Mouse (Mus musculus): ENCODE measurements at regions not wholly inside any gene's neighbourhood (a gene's known extent, or its start where the extent isn't known, plus 50 kb on each side); places are given as distances from the start of the nearest gene placed in this dataset.

DNA sequence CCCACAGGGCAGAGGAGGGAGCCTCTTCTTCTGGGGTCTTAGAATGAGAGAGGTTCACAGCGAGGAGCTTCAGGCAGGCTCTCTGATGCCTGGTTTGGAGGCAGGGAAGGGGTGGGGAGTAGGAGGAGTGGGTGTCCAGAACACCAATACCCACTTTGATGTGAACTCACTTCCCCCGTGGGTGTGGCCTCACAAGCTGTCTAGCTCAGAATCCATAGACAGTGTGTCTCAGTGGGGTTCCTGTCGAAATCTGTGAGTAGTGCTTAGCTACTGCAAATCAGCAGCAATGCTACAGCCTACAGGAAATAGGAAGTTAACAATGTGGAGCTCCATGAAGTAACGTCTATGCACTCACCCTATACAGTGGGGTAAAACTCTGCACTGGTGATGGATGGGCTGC is 102.5 kb upstream of the Mon1b start:
- 52% methylated on average over 4 of the region's 4 CpGs for WGBS
- ATAC-seq (ENCODE audit: low FRiP score, low TSS enrichment) (no peak), DNase-seq (ENCODE audit: low spot score) (no peak)

DNA sequence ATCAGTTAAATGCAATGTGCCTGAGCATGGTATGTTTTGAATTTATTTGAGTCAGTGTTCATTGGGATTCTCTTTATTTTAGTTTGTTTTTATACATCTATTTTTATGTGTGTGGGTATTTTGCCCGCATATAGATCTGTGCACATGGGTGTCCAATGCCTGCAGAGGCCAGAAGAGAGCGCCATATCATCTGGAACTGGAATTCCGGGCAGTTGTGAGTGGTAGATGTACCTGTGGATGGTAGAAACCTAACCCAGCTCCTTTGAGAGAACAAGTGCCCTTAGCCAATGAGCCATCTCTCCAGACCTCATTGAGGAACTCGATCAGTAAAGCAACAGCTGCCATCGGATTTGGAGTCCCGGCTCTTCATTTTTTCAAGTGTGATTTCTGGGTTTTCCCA is 94.0 kb upstream of the Mon1b start:
- 77% methylated on average over 6 of the region's 6 CpGs for WGBS
- no peaks in the 10 kb centered on the region for H3K9me3 ChIP-seq (ENCODE audit: control insufficient read depth, low read length)
- peak; percentile 76 for ATAC-seq (ENCODE audit: low FRiP score, low TSS enrichment)
- DNase-seq (ENCODE audit: low spot score) = peak; percentile 57
- no peak overlapping the region for H3K27ac ChIP-seq (replicated peaks)
- TF ChIP-seq CTCF (IDR thresholded peaks at IDR 0.05; ENCODE audit: low read depth) = peak; percentile 61
- TF ChIP-seq EP300 (optimal IDR thresholded peaks at IDR 0.05) = no peak
- no peak overlapping the region for H3K9ac ChIP-seq (ENCODE audit: low read length)
- no peaks in the 10 kb centered on the region for H3K27me3 ChIP-seq (ENCODE audit: control insufficient read depth, insufficient read depth, low read length)
- H3K4me1 ChIP-seq (replicated peaks; ENCODE audit: control insufficient read depth, insufficient read depth) = no peaks in the 10 kb centered on the region
- no peak overlapping the region for H3K4me3 ChIP-seq (ENCODE audit: low read depth, low read length)
- no peak overlapping the region for H3K4me2 ChIP-seq (replicated peaks; ENCODE audit: low read depth)
- H3K36me3 ChIP-seq (ENCODE audit: control insufficient read depth, insufficient read depth, low read length) = no peaks in the 10 kb centered on the region

More for the DNA sequence above, 102.5 kb upstream of the Mon1b start:
- TF ChIP-seq EP300 (optimal IDR thresholded peaks at IDR 0.05) (no peak), CTCF (IDR thresholded peaks at IDR 0.05; ENCODE audit: low read depth) (no peak)
- Histone ChIP-seq H3K4me2 (replicated peaks; ENCODE audit: low read depth) (no peak overlapping the region), H3K9me3 (ENCODE audit: control insufficient read depth, low read length) (no peaks in the 10 kb centered on the region), H3K4me3 (ENCODE audit: low read depth, low read length) (no peak overlapping the region), H3K9ac (ENCODE audit: low read length) (no peak overlapping the region), H3K27ac (replicated peaks) (no peak overlapping the region), H3K4me1 (replicated peaks; ENCODE audit: control insufficient read depth, insufficient read depth) (no peaks in the 10 kb centered on the region), H3K36me3 (ENCODE audit: control insufficient read depth, insufficient read depth, low read length) (no peaks in the 10 kb centered on the region), H3K27me3 (ENCODE audit: control insufficient read depth, insufficient read depth, low read length) (no peaks in the 10 kb centered on the region)

DNA sequence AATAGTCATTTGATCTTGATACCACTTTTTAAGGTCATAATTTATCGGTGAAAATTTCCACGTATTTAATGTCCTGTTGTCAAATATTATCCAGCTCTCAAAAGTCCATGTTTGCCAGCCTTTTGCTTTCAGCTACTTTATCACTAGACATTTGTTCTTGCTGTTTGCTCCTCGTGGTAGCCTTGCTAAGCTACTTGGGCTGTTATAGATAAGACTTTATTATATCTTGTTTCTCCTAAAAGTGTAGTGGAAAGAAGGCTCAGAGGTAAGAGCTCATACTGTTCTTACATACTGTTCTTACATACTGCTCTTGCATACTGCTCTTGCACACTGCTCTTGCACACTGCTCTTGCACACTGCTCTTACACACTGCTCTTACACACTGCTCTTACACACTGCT is 93.3 kb upstream of the Mon1b start:
- DNase-seq (ENCODE audit: low spot score) (no peak), ATAC-seq (ENCODE audit: low FRiP score, low TSS enrichment) (0 out of 2 replicates have a peak, but pooled peaks have one; percentile 42)
- no peak overlapping the region for H3K4me3 ChIP-seq (ENCODE audit: low read depth, low read length)
- H3K27ac ChIP-seq (replicated peaks) = no peak overlapping the region
- H3K27me3 ChIP-seq (ENCODE audit: control insufficient read depth, insufficient read depth, low read length) = no peaks in the 10 kb centered on the region
- H3K4me2 ChIP-seq (replicated peaks; ENCODE audit: low read depth) = no peak overlapping the region
- no peak overlapping the region for H3K9ac ChIP-seq (ENCODE audit: low read length)
- H3K36me3 ChIP-seq (ENCODE audit: control insufficient read depth, insufficient read depth, low read length) = no peaks in the 10 kb centered on the region
- no peak for TF ChIP-seq EP300 (optimal IDR thresholded peaks at IDR 0.05)
- TF ChIP-seq CTCF (IDR thresholded peaks at IDR 0.05; ENCODE audit: low read depth) = no peak
- WGBS = 47% methylated on average over 3 of the region's 3 CpGs
- no peaks in the 10 kb centered on the region for H3K4me1 ChIP-seq (replicated peaks; ENCODE audit: control insufficient read depth, insufficient read depth)
- no peaks in the 10 kb centered on the region for H3K9me3 ChIP-seq (ENCODE audit: control insufficient read depth, low read length)

DNA sequence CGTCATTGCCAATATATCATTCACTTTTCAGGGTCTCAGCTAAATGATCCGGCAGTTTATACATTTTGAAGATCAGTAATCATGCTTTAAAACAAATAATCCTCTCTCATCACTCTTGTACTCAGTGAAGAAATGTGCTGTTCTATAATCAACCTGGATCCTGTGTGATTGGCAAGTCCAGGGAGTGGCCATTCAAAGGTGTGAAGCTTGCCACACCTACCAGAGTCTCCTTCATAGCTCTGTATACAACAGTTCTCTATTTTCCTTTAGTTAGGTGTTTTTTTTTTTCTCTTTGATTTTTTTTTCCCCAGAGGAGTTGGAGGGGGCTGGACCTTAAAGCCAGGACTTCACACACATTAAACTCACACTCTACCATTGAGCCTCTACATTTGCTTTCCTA is 92.7 kb upstream of the Mon1b start:
- TF ChIP-seq EP300 (optimal IDR thresholded peaks at IDR 0.05) (no peak), CTCF (IDR thresholded peaks at IDR 0.05; ENCODE audit: low read depth) (no peak)
- ATAC-seq (ENCODE audit: low FRiP score, low TSS enrichment) (no peak), DNase-seq (ENCODE audit: low spot score) (no peak)
- H3K36me3 ChIP-seq (ENCODE audit: control insufficient read depth, insufficient read depth, low read length) = no peaks in the 10 kb centered on the region
- H3K9me3 ChIP-seq (ENCODE audit: control insufficient read depth, low read length) = no peaks in the 10 kb centered on the region
- H3K27ac ChIP-seq (replicated peaks) = no peak overlapping the region
- H3K9ac ChIP-seq (ENCODE audit: low read length) = no peak overlapping the region
- no peaks in the 10 kb centered on the region for H3K27me3 ChIP-seq (ENCODE audit: control insufficient read depth, insufficient read depth, low read length)
- no peaks in the 10 kb centered on the region for H3K4me1 ChIP-seq (replicated peaks; ENCODE audit: control insufficient read depth, insufficient read depth)
- no peak overlapping the region for H3K4me3 ChIP-seq (ENCODE audit: low read depth, low read length)
- 37% methylated on average over 2 of the region's 2 CpGs for WGBS
- no peak overlapping the region for H3K4me2 ChIP-seq (replicated peaks; ENCODE audit: low read depth)

DNA sequence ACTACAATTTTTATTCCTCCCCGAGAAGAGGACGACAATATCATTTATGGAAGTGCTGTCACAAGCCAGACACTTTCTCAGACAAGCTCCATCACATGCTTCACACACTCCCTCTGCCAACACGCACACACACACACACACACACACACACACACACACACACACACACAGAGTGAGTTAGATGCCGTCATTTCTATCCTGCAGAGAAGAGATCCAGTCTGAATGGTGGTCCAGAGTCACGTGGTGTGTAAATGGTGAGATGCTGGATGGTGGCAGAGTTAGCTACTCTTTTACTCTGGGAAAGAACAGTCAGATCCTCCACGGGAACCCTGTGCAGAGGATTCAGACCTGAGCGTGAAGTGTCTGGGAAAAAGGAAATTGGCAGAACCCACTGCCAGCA is 86.2 kb upstream of the Mon1b start:
- 81% methylated on average over 7 of the region's 7 CpGs for WGBS
- H3K4me3 ChIP-seq (ENCODE audit: low read depth, low read length) = no peak overlapping the region
- no peak for ATAC-seq (ENCODE audit: low FRiP score, low TSS enrichment)

DNA sequence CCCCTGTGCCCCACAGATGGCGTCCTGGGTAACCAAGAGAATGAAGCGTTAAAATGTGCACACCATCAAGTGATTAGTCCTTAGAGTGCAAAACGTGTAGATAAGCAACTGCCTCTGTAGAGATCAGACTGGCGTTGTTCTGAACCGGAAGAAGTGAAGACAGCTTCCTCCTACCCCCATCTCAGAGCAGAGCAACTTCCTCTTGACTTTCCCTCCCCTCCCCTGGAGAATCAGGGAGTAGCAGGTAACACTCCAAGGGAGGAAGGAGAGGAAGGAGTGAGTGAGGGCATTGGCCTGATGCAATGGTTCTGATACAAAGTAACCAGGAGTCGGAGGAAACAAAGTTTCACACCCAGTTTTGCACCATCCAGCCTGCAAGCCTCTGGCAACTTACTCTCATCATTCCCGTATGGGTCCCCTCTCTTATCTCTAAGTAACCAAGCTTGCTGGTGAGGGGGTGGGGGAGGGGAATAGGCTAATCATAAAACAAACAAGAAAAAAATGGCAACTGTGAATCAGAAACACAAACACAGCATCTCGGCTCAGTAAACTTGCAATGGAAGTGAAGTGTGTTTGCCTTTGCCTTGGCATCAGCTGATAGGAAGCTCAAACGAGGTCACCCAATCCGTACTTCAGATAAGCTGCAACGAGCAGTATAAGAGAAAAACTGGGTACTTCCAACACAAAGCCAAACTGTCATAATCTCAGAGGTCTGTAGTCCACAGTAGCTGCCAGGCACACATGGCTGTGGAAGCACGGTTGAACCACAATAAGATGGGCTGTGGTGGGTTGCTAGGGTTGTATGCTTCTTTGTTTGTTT is 83.7 kb upstream of the Mon1b start:
- H3K4me3 ChIP-seq (ENCODE audit: low read depth, low read length) = no peak overlapping the region
- DNase-seq (ENCODE audit: low spot score) (peak; percentile 65), ATAC-seq (ENCODE audit: low FRiP score, low TSS enrichment) (peak; percentile 88)
- H3K9me3 ChIP-seq (ENCODE audit: control insufficient read depth, low read length) = no peaks in the 10 kb centered on the region
- no peak overlapping the region for H3K9ac ChIP-seq (ENCODE audit: low read length)
- 48% methylated on average over 12 of the region's 12 CpGs for WGBS
- H3K27ac ChIP-seq (replicated peaks) = peak overlapping the region; percentile 18; the same call in 1 of the 2 replicates
- no peaks in the 10 kb centered on the region for H3K36me3 ChIP-seq (ENCODE audit: control insufficient read depth, insufficient read depth, low read length)
- no peaks in the 10 kb centered on the region for H3K27me3 ChIP-seq (ENCODE audit: control insufficient read depth, insufficient read depth, low read length)
- no peak for TF ChIP-seq CTCF (IDR thresholded peaks at IDR 0.05; ENCODE audit: low read depth)
- TF ChIP-seq EP300 (optimal IDR thresholded peaks at IDR 0.05) = no peak
- H3K4me2 ChIP-seq (replicated peaks; ENCODE audit: low read depth) = no peak overlapping the region
- H3K4me1 ChIP-seq (replicated peaks; ENCODE audit: control insufficient read depth, insufficient read depth) = no peaks in the 10 kb centered on the region

More for the DNA sequence above, 86.2 kb upstream of the Mon1b start:
- Histone ChIP-seq H3K9me3 (ENCODE audit: control insufficient read depth, low read length) (no peaks in the 10 kb centered on the region), H3K27me3 (ENCODE audit: control insufficient read depth, insufficient read depth, low read length) (no peaks in the 10 kb centered on the region), H3K9ac (ENCODE audit: low read length) (no peak overlapping the region), H3K4me2 (replicated peaks; ENCODE audit: low read depth) (no peak overlapping the region), H3K27ac (replicated peaks) (no peak overlapping the region), H3K4me1 (replicated peaks; ENCODE audit: control insufficient read depth, insufficient read depth) (no peaks in the 10 kb centered on the region), H3K36me3 (ENCODE audit: control insufficient read depth, insufficient read depth, low read length) (no peaks in the 10 kb centered on the region)
- no peak for DNase-seq (ENCODE audit: low spot score)
- TF ChIP-seq EP300 (optimal IDR thresholded peaks at IDR 0.05) (no peak), CTCF (IDR thresholded peaks at IDR 0.05; ENCODE audit: low read depth) (no peak)

Data from stomach, postnatal 0 days (tissue).